Mouse (Mus musculus) common myeloid progenitor, adult 5-6 weeks (primary cell): Measurements from ENCODE around the gene Crygn. TPM values are rescaled to one million over a fixed set of nuclear protein-coding genes. Genes with fewer than 3 reads are reported as not detected.
"Not testable (repeated sequence)": the region's sequence is repeated elsewhere in the genome, so short reads cannot be mapped to it uniquely, and the experiment has no call there.

Experiments used
- ATAC-seq: replicated peaks from 2 replicates; pipeline ENCODE4 v1.8.0; 2016; ENCODE audit warnings: low read depth, mild to moderate bottlenecking, moderate TSS enrichment, inconsistent platforms; ENCODE audit not compliant: poor library complexity, severe bottlenecking
- total RNA-seq: library from RNA; stranded (forward); fragments of 200-1000, 187-1606 nt; gene quantifications from 2 replicates; pipeline ENCODE4 v1.2.3, GENCODE M21; 2017

Gene Crygn
- total RNA-seq, result 12.2 TPM in 1 of 2 replicates, not detected in the other

GRCm38 (mm10) chr5:24757816-24758215, at the start of gene Crygn:
Gene Crygn, minus strand, starts transcription at chr5:24758008.
- no peak for ATAC-seq

- ATAC-seq, result 0 out of 2 replicates have a peak, but pooled peaks have one; percentile 37
Measured at GRCm38 (mm10) chr5:24805222-24805621, 47.4 kb upstream of the Crygn start.

GRCm38 (mm10) chr5:24804661-24805060, 46.9 kb upstream of the Crygn start:
- no peak for ATAC-seq

DNA sequence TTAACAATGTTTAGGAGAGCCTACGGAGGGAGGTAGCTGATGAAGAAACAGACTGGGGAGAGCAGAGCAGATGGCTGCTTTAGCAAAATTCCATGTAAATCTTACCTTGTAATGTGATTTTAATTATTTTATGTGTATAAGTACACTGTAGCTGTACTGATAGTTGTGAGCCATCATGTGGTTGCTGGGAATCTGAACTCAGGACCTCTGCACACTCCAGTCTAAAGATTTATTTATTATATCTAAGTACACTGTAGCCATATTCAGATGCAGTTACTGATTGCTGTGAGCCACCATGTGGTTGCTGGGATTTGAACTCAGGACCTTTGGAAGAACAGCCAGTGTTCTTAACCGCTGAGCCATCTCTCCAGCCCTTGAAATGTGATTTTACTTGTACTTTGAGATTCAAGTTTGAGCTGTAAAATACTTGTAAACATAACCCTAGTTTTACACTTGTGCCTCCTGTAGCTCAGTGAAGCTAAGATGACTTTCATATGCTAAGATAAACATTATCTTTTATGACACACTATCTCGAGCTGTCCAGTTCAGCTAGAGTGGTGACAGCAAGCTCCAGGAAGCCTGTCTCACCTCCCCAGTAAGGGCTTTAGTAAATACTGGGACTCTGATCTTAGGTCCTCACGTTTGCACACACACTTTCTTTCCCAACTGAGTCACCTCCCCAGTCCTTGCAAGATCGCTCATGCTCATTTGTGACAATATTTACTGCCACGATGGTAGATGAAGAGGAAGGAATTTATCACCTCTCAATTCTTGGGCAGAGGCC, 44.2 kb upstream of the Crygn start:
- ATAC-seq, result no peak

- peak; percentile 81 for ATAC-seq
Measured at GRCm38 (mm10) chr5:24800416-24800815, 42.6 kb upstream of the Crygn start.

GRCm38 (mm10) chr5:24798639-24799038, 40.8 kb upstream of the Crygn start:
- ATAC-seq, result no peak

DNA sequence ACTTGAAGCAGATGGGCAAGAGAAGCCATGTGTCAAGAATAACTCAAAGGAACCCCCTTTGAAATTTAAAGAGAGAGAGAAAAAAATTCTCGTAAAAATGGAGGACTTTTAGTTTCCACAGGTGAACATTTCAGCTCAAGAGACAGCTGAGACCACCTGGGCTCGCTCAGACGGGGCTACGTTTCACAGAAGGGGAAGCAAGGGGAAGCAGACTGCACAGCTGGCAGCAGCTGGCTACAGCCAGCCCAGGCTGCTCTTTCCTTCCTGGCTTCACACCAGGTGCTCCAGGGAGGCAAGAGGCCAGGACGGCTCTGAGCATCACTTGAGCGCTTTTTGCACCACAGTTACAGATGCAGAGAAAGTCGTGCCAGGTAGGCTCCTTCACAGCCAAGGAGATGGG, 40.0 kb upstream of the Crygn start:
- no peak for ATAC-seq

GRCm38 (mm10) chr5:24792961-24793360, 35.2 kb upstream of the Crygn start:
- no peak for ATAC-seq

GRCm38 (mm10) chr5:24782957-24783356, 25.1 kb upstream of the Crygn start:
- ATAC-seq, result no peak

DNA sequence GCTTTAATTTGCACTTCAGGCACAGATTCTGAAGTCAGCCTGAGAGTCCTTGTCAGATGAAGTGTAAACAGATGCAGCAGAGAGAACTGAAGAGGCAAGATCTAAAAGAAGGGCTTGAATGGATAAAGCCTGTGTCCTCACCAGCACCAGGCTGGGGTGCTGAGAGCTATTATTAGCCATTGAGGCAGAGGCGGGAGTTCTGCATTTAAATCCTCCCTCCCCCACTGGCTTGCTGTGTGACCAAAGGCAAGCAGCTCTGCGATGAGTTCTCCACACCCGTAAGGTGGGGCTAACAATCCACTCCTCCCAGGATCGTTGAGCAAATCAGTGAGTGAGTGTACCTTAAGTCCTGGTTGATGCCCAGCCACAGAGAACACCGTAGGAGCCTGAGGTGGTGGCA, 23.2 kb upstream of the Crygn start:
- peak; percentile 24; the same call in 1 of the 2 replicates for ATAC-seq

GRCm38 (mm10) chr5:24779881-24780512, 22.2 kb upstream of the Crygn start:
- peak; percentile 79 for ATAC-seq

- no peak for ATAC-seq
Measured at GRCm38 (mm10) chr5:24779321-24779720, 21.5 kb upstream of the Crygn start.

- ATAC-seq, result no peak
Measured at GRCm38 (mm10) chr5:24778843-24779140, 21.0 kb upstream of the Crygn start.

- no peak for ATAC-seq
Measured at GRCm38 (mm10) chr5:24778082-24778842, 20.5 kb upstream of the Crygn start.

- ATAC-seq, result no peak
Measured at GRCm38 (mm10) chr5:24776681-24777080, 18.9 kb upstream of the Crygn start.

GRCm38 (mm10) chr5:24774549-24774948, 16.7 kb upstream of the Crygn start:
- not testable (repeated sequence) for ATAC-seq

GRCm38 (mm10) chr5:24756931-24757330, 877 bp downstream of the Crygn start:
- no peak for ATAC-seq

DNA sequence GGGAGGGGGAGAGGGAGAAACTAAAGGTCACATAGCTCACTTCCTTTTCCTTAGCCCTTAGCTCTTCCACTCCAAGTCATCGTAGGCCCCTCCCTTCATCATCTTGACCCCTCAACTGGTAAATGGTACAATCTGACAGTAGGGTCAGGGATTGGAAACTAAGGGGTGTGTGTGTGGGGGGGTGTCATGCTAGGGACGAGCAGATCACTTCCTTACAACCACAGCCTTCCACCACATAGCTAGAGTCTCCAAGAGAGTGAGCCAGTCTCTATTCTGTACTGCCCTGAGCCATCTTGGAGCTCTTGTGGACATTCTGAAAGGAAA, 5.7 kb downstream of the Crygn start:
- peak; percentile 39 for ATAC-seq

DNA sequence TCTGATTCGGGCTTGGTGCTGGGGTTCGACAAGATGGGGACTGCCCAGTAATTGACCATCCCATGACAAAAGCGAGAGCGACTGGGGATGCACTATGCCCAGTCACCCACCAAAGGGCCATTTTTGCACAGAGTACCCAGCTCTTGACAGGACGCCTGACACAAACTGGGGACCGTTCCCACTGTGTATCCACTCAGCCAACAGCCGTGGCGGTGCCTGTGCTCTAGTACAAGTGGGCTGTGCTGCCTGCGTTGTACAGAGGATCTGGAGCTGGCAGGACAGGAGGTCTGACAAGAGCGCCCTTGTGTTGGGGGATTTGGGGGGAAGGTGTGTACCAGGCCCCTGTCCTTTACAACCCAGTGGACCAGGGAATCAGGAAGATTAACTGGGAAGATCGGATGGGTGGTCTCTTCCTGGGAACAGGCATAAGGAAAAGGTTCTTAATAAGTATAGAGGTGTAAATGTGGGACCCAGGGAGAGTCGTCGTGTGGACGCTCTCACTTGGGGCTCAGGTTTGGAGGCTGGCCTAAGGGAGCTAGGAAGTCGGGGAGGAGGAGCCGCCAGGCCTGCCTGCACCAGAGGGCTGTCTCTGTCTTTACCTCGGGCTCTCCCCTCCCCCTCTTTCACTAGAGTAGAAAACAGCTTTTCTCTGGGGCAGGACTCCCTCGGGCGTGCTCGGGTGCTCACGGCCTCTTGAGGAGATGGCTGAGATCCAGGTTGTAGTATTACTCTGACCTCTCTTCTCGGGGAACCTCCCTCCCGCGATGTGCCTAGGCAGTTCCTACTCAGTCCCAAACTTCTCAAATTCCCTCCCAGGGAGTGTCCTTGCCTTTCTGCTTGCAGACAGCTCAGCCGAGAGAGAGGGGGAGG, 6.3 kb downstream of the Crygn start:
- ATAC-seq, result peak; percentile 57
